In genomic region chr9:100472931-100473330, GRCm38 (mm10) we compare ENCODE assay signal across 18 mouse cellular contexts.
"Had no signal": no experiment of that assay in that cellular context is flagged by ENCODE, and none has a peak within 500 bp of the region (broad histone marks: within the 10 kb centered on the region; RNA-seq: fewer than 3 reads in every experiment).

No protein-coding gene starts in this region.

- H3K9me3 ChIP-seq: neural tube, embryonic 13.5 days had no signal

- H3K36me3 ChIP-seq: midbrain, embryonic 12.5 days; neural tube, embryonic 13.5 days; neural tube, embryonic 15.5 days had no signal

- DNase-seq: lung, adult 18-20 months; lung, embryonic 14.5 days; lung, postnatal 10 days; lung, postnatal 4 days; midbrain, embryonic 14.5 days; retina, postnatal 1 day; right cerebral cortex, adult 18-20 months; right cerebral cortex, postnatal 25 days; right cerebral cortex, postnatal 4 days; spleen, adult 18-20 months; thymus, adult 18-20 months; thymus, postnatal 14 days; thymus, postnatal 36 days had no signal

- H3K27ac ChIP-seq: midbrain, embryonic 10.5 days; midbrain, embryonic 12.5 days; neural tube, embryonic 13.5 days; neural tube, embryonic 15.5 days had no signal

- H3K4me1 ChIP-seq: midbrain, embryonic 10.5 days; midbrain, embryonic 12.5 days had no signal

- H3K4me3 ChIP-seq: midbrain, embryonic 10.5 days; midbrain, embryonic 12.5 days; myocyte; neural tube, embryonic 13.5 days; neural tube, embryonic 15.5 days had no signal

- H3K27me3 ChIP-seq: midbrain, embryonic 12.5 days; neural tube, embryonic 13.5 days; neural tube, embryonic 15.5 days had no signal
